Mouse (Mus musculus): ENCODE results near the gene Dhx30. TPM values are rescaled to one million over a fixed set of nuclear protein-coding genes. Genes with fewer than 3 reads are reported as not detected.

Gene Dhx30
- polyA plus RNA-seq, 2 experiments = 24.9 to 27.4 TPM

GRCm38 (mm10) chr9:110070358-110070757, 47.3 kb downstream of the Dhx30 start:
- Histone ChIP-seq H3K4me3 (ENCODE audit: insufficient read depth in 1 of 2, low read depth in 2 of 2, low read length in 2 of 2) (no peak overlapping the region), H3K4me1 (replicated peaks; ENCODE audit: control insufficient read depth in 2 of 2, insufficient read depth in 2 of 2, low read length in 1 of 2) (no peaks in the 10 kb centered on the region), H3K27ac (no peak overlapping the region), H3K36me3 (replicated peaks; ENCODE audit: control insufficient read depth, insufficient read depth, low read depth) (no peaks in the 10 kb centered on the region), H3K27me3 (ENCODE audit: control insufficient read depth, insufficient read depth, low read length) (no peaks in the 10 kb centered on the region), H3K9ac (replicated peaks) (no peak overlapping the region), H3K4me2 (ENCODE audit: low read depth) (no peak overlapping the region), H3K9me3 (ENCODE audit: control insufficient read depth, low read length) (no peaks in the 10 kb centered on the region)
- TF ChIP-seq CTCF (IDR thresholded peaks at IDR 0.05; ENCODE audit: low read depth) = no peak
- no peak for TF ChIP-seq EP300 (IDR thresholded peaks at IDR 0.05; ENCODE audit: low read depth)
- 72% methylated on average over 9 of the region's 9 CpGs for WGBS (ENCODE audit: insufficient replicate concordance)
- DNase-seq (ENCODE audit: low read depth in 3 of 3, low spot score in 3 of 3) (no peak), ATAC-seq (ENCODE audit: insufficient read depth) (no peak)

DNA sequence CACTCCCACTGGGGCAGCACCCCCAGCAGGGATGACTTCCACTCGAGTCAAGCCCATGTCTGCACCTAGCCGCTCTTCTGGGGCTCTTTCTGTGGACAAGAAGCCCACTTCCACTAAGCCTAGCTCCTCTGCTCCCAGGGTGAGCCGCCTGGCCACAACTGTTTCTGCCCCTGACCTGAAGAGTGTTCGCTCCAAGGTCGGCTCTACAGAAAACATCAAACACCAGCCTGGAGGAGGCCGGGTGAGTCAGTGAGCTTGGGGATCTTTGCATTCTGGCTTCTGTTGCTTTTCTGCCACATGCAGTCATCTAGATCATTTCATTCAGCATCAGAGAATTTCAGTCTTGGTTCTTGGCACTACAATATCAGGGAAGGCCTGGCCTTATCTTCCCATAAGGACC, 48.9 kb downstream of the Dhx30 start:
- Histone ChIP-seq H3K36me3 (replicated peaks; ENCODE audit: control insufficient read depth, insufficient read depth, low read depth) (no peaks in the 10 kb centered on the region), H3K27me3 (ENCODE audit: control insufficient read depth, insufficient read depth, low read length) (no peaks in the 10 kb centered on the region), H3K9me3 (ENCODE audit: control insufficient read depth, low read length) (no peaks in the 10 kb centered on the region), H3K4me1 (replicated peaks; ENCODE audit: control insufficient read depth in 2 of 2, insufficient read depth in 2 of 2, low read length in 1 of 2) (no peaks in the 10 kb centered on the region), H3K27ac (no peak overlapping the region), H3K4me3 (ENCODE audit: insufficient read depth in 1 of 2, low read depth in 2 of 2, low read length in 2 of 2) (no peak overlapping the region), H3K9ac (replicated peaks) (no peak overlapping the region), H3K4me2 (ENCODE audit: low read depth) (no peak overlapping the region)
- ATAC-seq (ENCODE audit: insufficient read depth) = no peak
- DNase-seq (ENCODE audit: low read depth in 3 of 3, low spot score in 3 of 3) = no peak
- TF ChIP-seq CTCF (IDR thresholded peaks at IDR 0.05; ENCODE audit: low read depth) (no peak), EP300 (IDR thresholded peaks at IDR 0.05; ENCODE audit: low read depth) (no peak)
- WGBS (ENCODE audit: insufficient replicate concordance) = 68% methylated on average over 6 of the region's 6 CpGs

DNA sequence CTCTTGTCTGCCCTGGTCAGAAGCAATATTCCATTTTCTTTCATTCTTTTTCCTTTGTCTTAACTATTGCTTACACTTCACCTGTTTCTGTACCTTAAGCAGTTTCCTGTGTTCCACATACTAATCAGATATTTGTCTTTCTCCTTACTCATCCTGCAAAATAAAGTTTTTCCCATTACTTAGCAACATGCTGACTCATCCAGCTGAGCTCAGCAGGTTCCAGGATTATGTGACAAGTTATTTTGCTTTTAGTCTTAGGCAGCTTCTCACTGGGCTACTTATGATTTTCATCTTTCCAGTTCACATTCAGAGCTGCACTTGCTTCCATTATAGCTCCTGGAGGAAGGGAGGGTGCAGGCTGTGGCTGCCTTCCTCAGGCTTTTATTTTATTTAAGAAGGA, 53.0 kb downstream of the Dhx30 start:
- H3K27me3 ChIP-seq (ENCODE audit: control insufficient read depth, insufficient read depth, low read length) = no peaks in the 10 kb centered on the region
- H3K27ac ChIP-seq = no peak overlapping the region
- H3K9me3 ChIP-seq (ENCODE audit: control insufficient read depth, low read length) = no peaks in the 10 kb centered on the region
- H3K4me2 ChIP-seq (ENCODE audit: low read depth) = no peak overlapping the region
- DNase-seq (ENCODE audit: low read depth in 3 of 3, low spot score in 3 of 3) (no peak), ATAC-seq (ENCODE audit: insufficient read depth) (no peak)
- no peaks in the 10 kb centered on the region for H3K36me3 ChIP-seq (replicated peaks; ENCODE audit: control insufficient read depth, insufficient read depth, low read depth)
- H3K4me3 ChIP-seq (ENCODE audit: insufficient read depth in 1 of 2, low read depth in 2 of 2, low read length in 2 of 2) = no peak overlapping the region
- TF ChIP-seq EP300 (IDR thresholded peaks at IDR 0.05; ENCODE audit: low read depth) (no peak), CTCF (IDR thresholded peaks at IDR 0.05; ENCODE audit: low read depth) (no peak)
- no peak overlapping the region for H3K9ac ChIP-seq (replicated peaks)
- H3K4me1 ChIP-seq (replicated peaks; ENCODE audit: control insufficient read depth in 2 of 2, insufficient read depth in 2 of 2, low read length in 1 of 2) = no peaks in the 10 kb centered on the region

- Histone ChIP-seq H3K27ac (no peak overlapping the region), H3K36me3 (replicated peaks; ENCODE audit: control insufficient read depth, insufficient read depth, low read depth) (no peaks in the 10 kb centered on the region), H3K4me2 (ENCODE audit: low read depth) (no peak overlapping the region), H3K9ac (replicated peaks) (no peak overlapping the region), H3K9me3 (ENCODE audit: control insufficient read depth, low read length) (no peaks in the 10 kb centered on the region), H3K4me3 (ENCODE audit: insufficient read depth in 1 of 2, low read depth in 2 of 2, low read length in 2 of 2) (no peak overlapping the region), H3K27me3 (ENCODE audit: control insufficient read depth, insufficient read depth, low read length) (no peaks in the 10 kb centered on the region), H3K4me1 (replicated peaks; ENCODE audit: control insufficient read depth in 2 of 2, insufficient read depth in 2 of 2, low read length in 1 of 2) (no peaks in the 10 kb centered on the region)
- ATAC-seq (ENCODE audit: insufficient read depth) (no peak), DNase-seq (ENCODE audit: low read depth in 3 of 3, low spot score in 3 of 3) (no peak)
- TF ChIP-seq EP300 (IDR thresholded peaks at IDR 0.05; ENCODE audit: low read depth) (no peak), CTCF (IDR thresholded peaks at IDR 0.05; ENCODE audit: low read depth) (no peak)
- 72% methylated on average over 6 of the region's 6 CpGs for WGBS (ENCODE audit: insufficient replicate concordance)
Measured at GRCm38 (mm10) chr9:110062861-110063260, 54.8 kb downstream of the Dhx30 start.

- DNase-seq (ENCODE audit: low read depth in 3 of 3, low spot score in 3 of 3) = no peak
- no peak for ATAC-seq (ENCODE audit: insufficient read depth)
- Histone ChIP-seq H3K9ac (replicated peaks) (no peak overlapping the region), H3K4me2 (ENCODE audit: low read depth) (no peak overlapping the region), H3K27me3 (ENCODE audit: control insufficient read depth, insufficient read depth, low read length) (no peaks in the 10 kb centered on the region), H3K4me1 (replicated peaks; ENCODE audit: control insufficient read depth in 2 of 2, insufficient read depth in 2 of 2, low read length in 1 of 2) (no peaks in the 10 kb centered on the region), H3K4me3 (ENCODE audit: insufficient read depth in 1 of 2, low read depth in 2 of 2, low read length in 2 of 2) (no peak overlapping the region), H3K36me3 (replicated peaks; ENCODE audit: control insufficient read depth, insufficient read depth, low read depth) (no peaks in the 10 kb centered on the region), H3K27ac (no peak overlapping the region), H3K9me3 (ENCODE audit: control insufficient read depth, low read length) (no peaks in the 10 kb centered on the region)
- no peak for TF ChIP-seq EP300 (IDR thresholded peaks at IDR 0.05; ENCODE audit: low read depth)
- TF ChIP-seq CTCF (IDR thresholded peaks at IDR 0.05; ENCODE audit: low read depth) = no peak
- WGBS (ENCODE audit: insufficient replicate concordance) = 73% methylated on average over 7 of the region's 7 CpGs
Measured at GRCm38 (mm10) chr9:110062405-110062804, 55.2 kb downstream of the Dhx30 start.
